Mouse (Mus musculus): ENCODE results near the gene Bora. TPM values are rescaled to one million over a fixed set of nuclear protein-coding genes. Genes with fewer than 3 reads are reported as not detected.

Gene Bora
- total RNA-seq, 2 experiments from 2014 or later, result 0.99 to 1.8 TPM

- no peak for DNase-seq (ENCODE audit: low spot score in 2 of 2)
These were observed 14.6 kb downstream of the Bora start for GRCm38 (mm10) chr14:99060616-99061015.

- no peak for DNase-seq (ENCODE audit: low spot score in 2 of 2)
These were observed 17.1 kb downstream of the Bora start for GRCm38 (mm10) chr14:99063091-99063490.

- no peak for DNase-seq (ENCODE audit: low spot score in 2 of 2)
These were observed 25.1 kb downstream of the Bora start for GRCm38 (mm10) chr14:99071146-99071545.

GRCm38 (mm10) chr14:99088947-99089346 is 42.9 kb downstream of the Bora start:
- DNase-seq (ENCODE audit: low spot score in 2 of 2), result no peak

GRCm38 (mm10) chr14:99099267-99099966 is 53.4 kb downstream of the Bora start, which contains the start of the genes Pibf1 and Dis3:
Pibf1 (plus strand) TSS chr14:99099424.
Dis3 (minus strand) TSS chr14:99099770.
- peak; percentile 97 to 99 for DNase-seq (ENCODE audit: low spot score in 2 of 2)

- no peak for DNase-seq (ENCODE audit: low spot score in 2 of 2)
These were observed 54.1 kb downstream of the Bora start for GRCm38 (mm10) chr14:99099967-99100587.

- DNase-seq (ENCODE audit: low spot score in 2 of 2), result no peak
These were observed 57.0 kb downstream of the Bora start for GRCm38 (mm10) chr14:99103050-99103449.

- DNase-seq (ENCODE audit: low spot score in 2 of 2), result no peak
These were observed 58.6 kb downstream of the Bora start for GRCm38 (mm10) chr14:99104542-99105123.

- DNase-seq (ENCODE audit: low spot score in 2 of 2), result no peak
These were observed 60.6 kb downstream of the Bora start for GRCm38 (mm10) chr14:99106671-99107070.

- no peak for DNase-seq (ENCODE audit: low spot score in 2 of 2)
These were observed 61.7 kb downstream of the Bora start for GRCm38 (mm10) chr14:99107631-99108187.

- no peak for DNase-seq (ENCODE audit: low spot score in 2 of 2)
These were observed 62.7 kb downstream of the Bora start for GRCm38 (mm10) chr14:99108762-99109161.

GRCm38 (mm10) chr14:99117576-99117975 is 71.6 kb downstream of the Bora start:
- DNase-seq (ENCODE audit: low spot score in 2 of 2), result no peak

GRCm38 (mm10) chr14:99121584-99122339 is 75.7 kb downstream of the Bora start:
- DNase-seq (ENCODE audit: low spot score in 2 of 2), result no peak

GRCm38 (mm10) chr14:99124076-99124475 is 78.1 kb downstream of the Bora start:
- DNase-seq (ENCODE audit: low spot score in 2 of 2), result no peak

Other genes with a start within 250 kb of the Bora start
- 1 to 10 TPM; 2.9 to 4.5 TPM for gene Rpl36a-ps1, start 51.9 kb upstream of the Bora start, total RNA-seq (2021)
- gene Mzt1, start 88 bp upstream of the Bora start, total RNA-seq (2021), result 10 to 100 TPM; 26.4 to 34.4 TPM
- gene Pibf1, start 53.2 kb downstream of the Bora start, total RNA-seq (2021), result 1 to 10 TPM; 7.2 to 8.0 TPM
- gene Dis3, start 53.5 kb downstream of the Bora start, total RNA-seq (2021), result 10 to 100 TPM; 19.8 to 24.6 TPM